Mouse (Mus musculus): Measurements from ENCODE around the gene Dhtkd1.

GRCm38 (mm10) chr2:5939319-5939718, 3.3 kb downstream of the Dhtkd1 start:
- TF ChIP-seq POLR2A (IDR thresholded peaks at IDR 0.05; ENCODE audit: low read depth, low read length) (no peak), CTCF (IDR thresholded peaks at IDR 0.05; ENCODE audit: borderline replicate concordance, insufficient read depth, low read length) (no peak)
